Mouse (Mus musculus) MN1 (cell line): Measurements from ENCODE around the gene Abtb1.

Experiments
- DNase-seq: peaks from one replicate; pipeline ENCODE4 v3.0.0-alpha.2; 2016; ENCODE audit warnings: low spot score

Gene Abtb1

GRCm38 (mm10) chr6:88841781-88842689 lies at the start of gene Abtb1:
Gene Abtb1 (minus strand): TSS chr6:88841984.
- DNase-seq = peak; percentile 100

DNA sequence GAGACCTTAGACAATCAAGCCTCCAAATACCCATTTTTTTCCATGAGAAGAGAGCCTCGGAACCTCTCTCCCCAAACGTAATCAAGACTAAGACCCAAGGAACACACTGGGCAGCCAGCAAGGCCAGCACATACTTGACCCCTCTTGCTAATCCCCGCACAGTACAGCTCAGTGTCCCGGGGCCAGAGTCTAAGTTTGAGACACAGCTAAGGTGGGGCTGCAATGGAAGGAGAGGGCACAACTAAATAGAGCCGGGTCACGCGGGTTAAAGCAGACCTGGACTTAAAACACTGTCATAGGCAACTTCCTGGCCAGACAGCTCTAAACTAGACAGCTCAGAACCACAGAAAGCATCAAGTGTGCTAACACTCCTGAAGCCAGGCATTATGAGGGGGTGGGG lies 49.0 kb upstream of the Abtb1 start:
- DNase-seq = no peak

GRCm38 (mm10) chr6:88889410-88890042 lies 47.7 kb upstream of the Abtb1 start:
- DNase-seq = no peak

DNA sequence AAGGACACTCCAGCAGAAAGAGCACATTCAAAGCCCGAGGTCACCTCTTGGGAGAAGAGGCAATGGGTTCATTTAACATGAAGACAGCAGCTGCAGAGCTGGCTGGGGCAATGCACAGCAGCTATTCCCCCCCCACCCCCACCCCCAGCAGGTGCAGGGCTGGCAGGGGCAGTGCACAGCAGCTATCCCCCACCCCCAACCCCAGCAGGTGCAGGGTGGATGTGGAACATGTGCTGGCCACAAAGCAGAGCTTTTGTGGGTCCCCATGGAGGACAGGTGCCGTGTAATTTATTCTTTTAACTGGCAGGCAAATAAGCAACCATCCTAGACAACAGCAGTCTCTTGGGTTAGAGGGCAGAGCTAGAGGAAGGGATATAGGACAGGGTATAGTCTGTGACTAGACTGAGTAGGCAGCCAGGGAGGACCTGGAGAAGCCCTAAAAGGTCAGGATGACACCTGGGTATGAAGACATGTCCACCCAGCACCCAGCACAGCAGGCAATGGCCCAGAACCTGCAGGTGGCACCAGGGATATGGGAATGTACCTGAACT lies 44.7 kb upstream of the Abtb1 start:
- DNase-seq = no peak

DNA sequence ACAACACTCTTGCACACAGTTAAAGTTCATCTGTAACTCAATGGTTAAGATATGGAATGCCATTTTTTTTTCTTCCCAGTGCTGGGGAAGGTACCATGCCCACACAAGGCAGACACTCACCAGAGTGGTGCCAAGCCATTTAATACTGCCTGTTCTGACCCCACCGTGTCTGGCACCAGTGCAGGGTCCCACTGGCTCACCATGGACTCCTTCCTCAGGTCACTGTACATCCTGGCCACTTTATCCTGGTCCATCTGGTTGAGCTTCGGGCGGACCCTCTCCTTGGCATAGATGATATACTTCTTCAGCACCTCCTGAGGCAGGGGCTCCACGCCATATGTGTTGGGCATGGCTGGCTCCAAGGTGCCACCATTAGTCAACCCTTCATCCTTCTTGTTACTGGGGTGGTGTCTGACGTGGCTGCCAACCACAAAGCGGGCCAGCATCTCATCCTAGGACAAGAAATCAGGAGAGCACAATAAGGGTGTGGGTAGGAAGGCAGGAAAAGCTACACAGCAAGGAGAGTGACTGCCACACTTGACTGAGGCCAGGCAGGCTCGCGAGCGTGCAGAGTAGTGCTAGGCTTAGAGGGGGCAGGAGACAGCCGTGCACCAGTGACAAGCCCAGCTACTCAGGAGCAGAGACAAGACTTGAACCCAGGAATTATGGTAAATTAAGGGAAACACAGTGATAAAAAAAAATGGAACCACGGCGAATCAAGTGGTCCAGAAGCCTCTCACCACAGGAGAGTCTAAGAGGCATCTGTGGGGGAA lies 44.0 kb upstream of the Abtb1 start:
- no peak for DNase-seq

GRCm38 (mm10) chr6:88884690-88885089 lies 42.9 kb upstream of the Abtb1 start:
- DNase-seq = no peak

DNA sequence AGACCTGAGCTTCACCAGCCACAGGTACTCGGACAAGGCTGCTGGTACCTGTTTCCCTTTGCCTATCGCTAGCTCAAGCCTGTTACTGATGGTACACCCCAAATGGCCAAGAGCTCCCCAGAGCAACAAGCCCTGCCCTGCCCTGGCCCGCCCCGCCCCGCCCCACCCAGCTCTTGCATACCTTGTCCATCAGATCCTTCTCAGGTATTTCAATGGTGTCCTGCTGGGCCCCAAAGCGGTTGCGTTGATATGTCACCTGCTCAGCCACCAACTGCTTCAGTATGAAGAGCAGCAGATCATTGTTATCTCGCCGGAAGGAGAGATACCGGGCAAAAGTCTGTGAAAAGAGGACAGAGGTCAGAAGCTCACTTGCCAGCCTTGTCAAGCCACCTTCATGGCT lies 42.4 kb upstream of the Abtb1 start:
- DNase-seq = no peak

DNA sequence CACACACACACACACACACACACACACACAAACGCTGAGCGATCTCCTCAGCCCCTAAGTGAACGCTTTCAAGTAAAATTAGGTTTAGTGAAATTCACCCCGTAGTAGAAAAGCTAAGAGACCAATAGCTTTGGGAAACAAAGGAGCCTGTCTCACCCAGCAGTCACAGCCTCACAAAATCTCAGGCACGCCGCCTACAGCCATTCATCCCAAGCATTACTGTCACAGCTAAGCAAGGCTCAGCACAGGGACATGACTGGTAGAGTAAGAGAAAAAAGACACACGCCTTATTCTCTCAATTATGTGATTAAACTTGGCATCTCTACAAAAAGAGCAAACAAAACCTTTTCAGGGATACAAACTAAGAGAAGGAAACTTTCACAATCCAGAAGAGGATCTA lies 39.5 kb upstream of the Abtb1 start:
- DNase-seq = no peak

DNA sequence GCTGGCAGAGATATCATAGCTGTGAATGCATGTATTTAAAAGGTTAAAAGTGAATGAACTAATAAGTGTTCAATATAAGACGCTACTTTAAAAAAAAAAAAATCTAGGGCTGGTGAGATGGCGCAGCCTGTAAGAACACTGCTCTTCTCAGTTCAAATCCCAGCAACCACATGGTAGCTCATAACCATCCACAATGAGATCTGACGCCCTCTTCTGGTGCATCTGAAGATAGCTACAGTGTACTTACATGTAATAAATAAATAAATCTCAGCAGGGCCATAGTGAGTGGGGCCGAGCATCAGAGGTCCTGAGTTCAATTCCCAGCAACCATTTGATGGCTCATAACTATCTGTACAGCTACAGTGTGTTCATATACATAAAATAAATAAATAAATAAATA lies 37.7 kb upstream of the Abtb1 start:
- no peak for DNase-seq

- DNase-seq = no peak
Measured at GRCm38 (mm10) chr6:88874868-88875508, 33.2 kb upstream of the Abtb1 start, which contains the start of gene Podxl2. Gene Podxl2 (minus strand): TSS chr6:88875044.

DNA sequence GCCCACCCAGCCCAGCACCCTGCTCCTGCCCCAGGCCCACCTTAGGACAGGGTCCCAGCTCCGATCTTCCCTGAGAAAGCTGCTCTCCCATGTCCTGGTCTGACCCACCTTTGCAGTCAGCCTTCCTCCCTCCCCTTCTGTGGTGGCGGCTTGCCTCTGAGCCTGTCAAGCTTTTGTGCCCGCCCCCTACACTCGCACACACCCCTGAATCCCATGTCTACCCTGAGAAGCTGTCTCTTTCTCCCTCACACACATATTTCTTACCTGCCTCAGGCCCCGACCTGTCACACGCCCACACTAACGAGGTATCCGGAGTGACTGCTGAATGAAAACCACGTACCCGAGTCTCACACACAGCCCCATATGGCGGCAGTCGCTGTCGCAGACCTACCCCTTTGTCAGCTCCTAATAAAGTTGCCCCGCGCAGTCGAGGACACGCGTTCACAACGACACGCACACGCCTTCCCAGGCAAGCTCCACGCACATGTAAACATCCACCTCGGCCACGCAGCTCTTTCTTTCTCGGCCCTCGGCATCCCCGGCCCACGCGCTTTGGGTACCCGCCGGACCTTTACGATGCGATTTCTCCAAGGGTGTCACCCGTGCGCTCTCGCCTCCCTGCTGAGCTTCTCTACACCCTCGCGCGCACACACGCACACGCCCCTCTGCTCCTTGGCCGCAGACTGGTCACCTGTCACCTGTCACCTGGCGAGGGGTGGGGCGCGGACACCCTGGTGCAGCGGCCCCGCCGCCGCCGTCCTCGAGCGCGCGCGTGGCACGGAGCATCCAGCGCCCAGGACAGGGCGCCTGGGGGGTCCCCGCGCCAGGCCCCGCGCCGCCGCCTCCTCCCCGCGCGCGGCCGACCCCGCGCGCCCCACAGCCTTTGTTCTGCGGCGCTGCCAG lies 32.4 kb upstream of the Abtb1 start:
- no peak for DNase-seq

DNA sequence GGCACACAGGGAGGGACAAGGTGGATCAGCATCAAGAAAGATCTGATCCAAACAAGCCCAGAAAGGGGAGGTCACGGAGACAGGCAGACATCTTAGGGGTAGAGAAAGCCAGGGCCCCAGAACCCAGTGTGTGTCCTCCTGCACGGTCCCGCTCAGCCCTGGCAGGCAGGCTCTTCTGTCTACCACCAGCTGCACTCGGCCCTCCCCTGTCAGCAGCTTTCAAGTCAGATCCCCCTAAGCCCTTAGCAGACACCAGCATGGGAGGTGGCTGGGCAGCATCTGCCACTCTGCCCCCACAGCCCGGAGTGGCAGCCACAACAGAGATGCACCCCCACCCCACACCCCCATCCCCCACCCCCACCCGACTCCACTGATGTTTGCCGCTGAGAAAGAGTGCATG lies 31.0 kb upstream of the Abtb1 start:
- no peak for DNase-seq

DNA sequence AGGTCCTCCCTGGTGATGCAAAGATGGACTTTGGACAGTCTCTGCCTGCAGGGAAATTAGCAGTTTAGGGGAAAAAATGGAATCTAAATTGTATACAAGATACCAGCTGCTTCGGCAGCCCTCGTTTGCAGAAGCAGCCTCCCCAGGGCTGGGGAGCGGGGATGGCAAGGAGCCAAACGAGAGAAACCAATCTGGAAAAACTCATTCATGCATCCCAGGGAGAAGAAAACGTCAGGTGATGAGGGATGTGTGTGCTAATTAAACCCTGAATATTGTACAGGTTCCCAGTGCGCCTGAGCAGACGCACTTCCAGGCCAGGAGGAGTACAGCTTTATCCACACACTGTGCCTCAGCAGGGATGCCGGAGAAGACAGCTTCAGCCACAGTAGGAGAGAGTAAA lies 29.8 kb upstream of the Abtb1 start:
- peak; percentile 44 for DNase-seq

DNA sequence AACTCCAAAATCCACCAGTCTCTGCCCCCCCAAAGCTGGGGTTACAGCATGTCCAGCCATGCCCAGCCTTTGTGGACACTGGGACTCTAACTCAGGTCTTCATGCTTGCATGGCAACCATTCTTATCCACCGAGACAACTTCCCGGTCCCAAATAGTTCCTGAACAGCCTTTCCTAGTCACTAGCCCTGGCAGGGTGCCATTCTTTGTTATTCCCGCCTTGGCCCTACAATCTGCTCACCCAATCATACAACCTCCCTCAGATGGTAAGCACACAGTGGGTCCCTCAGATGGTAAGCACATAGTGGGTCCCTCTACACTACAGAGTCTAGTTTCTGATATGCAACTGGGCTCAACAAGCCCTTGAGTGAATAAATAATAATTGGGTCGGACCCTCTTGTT lies 28.8 kb upstream of the Abtb1 start:
- DNase-seq = no peak

DNA sequence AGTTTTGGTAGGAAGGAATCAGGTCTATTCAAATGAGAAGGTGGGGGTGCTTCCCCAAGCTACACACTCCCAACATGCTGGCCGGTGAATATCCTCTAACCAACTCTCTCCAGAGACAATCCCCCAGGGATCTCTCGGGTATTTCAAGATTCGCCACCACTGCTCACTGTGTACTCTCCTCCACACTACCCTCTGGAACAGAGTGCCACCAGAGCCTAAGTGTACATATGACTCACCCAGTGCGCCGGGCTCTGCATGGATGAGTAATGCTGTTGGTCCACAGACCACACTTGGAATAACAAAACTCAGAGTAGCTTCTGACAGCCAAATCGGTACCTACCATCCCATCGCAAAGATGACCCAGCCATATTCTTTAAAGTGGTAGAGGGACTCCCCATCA lies 27.7 kb upstream of the Abtb1 start:
- DNase-seq = peak; percentile 85

- DNase-seq = no peak
Measured at GRCm38 (mm10) chr6:88865704-88866103, 23.9 kb upstream of the Abtb1 start.

DNA sequence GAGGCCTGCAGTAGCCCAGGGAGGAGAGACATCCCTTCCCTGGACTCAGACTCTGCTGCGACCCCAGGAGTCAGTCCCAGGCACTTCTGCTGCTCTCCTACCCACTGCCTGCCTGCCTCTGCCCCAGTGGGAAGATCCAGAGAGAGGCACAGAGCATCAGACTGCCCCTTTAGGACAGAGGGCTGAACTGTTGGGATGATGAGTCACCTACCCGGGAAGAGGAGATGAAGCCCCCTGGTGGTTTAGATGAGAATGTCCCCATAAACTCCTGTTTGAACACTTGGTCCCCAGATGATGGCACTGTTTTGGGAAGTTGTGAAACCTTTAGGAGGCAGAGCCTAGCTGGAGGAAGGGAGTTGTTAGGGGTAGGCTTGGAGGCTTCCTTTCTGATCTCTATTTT lies 19.1 kb upstream of the Abtb1 start:
- peak; percentile 87 for DNase-seq

DNA sequence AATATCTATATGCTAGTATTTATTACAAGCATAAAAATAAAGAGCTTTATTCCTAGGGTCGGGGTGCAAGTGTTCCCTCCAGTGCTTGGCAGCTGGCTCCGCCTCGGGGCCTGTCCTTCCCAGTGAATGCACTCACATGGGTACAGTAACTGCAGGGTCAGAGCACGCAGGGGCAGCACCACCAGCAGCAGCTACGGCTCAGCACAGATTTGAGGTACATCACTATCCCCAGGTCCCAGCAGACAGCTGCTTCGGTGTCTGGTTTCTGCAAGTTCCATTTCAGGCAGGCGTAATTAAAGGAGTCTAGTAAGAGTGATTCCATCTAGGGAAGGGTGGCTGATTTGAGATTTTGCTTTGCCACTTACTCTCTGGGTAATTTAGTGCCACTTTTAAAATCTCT lies 16.6 kb upstream of the Abtb1 start:
- DNase-seq = no peak

DNA sequence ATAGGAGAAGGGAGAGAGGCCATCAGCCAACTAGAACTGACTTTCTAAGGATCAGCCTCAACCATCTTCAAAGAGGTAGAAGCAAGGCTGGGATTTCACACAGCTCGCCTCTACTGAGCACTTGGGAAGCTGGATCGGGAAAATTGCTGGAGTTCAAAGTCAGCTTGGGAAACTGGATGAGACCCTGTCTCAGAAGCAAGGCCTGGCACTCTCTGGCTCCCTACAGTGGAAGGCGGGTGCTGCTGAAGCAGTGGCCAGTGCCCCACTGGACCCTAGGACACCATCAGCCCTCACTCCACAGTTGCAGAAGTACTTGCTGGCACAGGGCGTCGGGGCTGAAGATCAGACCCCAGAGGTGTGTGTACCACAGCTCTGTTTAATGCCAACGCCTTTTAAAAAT lies 16.0 kb upstream of the Abtb1 start:
- no peak for DNase-seq

GRCm38 (mm10) chr6:88857249-88857648 lies 15.5 kb upstream of the Abtb1 start:
- peak; percentile 51 for DNase-seq

DNA sequence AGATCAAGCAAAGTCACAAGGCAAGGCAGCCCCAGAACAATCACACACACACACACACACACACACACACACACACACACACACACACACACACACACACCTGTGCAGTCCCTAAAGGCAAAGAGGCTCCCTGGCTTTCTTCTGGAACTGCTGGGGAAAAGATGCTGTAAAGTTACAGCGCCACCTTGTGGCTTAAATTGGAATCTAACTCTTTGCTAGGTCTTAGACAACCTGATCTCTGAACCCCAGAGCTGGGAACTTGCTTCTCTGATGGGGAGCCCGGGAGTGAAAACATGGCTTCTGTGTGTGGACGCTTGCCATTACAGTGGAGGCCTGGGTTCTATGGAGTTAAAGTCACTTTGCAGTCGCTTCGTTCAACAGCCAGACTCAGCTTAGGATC lies 13.9 kb upstream of the Abtb1 start:
- DNase-seq = peak; percentile 83
